Mouse (Mus musculus): ENCODE measurements around the gene Vwa5b1. TPM values are rescaled to one million over a fixed set of nuclear protein-coding genes. Genes with fewer than 3 reads are reported as not detected.

Vwa5b1 gene
- total RNA-seq, 1 experiment from 2014 or later: not detected

DNA sequence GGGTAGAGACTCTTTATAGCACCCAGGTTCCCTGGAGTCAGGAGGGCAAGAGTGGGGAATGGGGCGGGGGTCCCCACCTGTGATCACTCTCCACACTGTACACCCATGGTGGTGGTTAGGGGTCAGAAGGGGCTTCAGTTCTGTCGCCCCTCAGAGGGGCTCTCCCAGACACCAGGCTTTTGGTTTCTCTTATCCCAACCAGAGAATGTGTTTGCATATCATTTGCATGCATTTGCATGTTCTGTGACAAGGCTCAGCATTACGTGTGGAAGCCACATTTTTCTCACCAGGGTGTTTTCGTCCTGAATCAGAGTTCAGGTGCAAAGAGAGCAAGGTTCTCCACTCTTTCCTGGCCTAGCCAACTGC is 97.6 kb downstream of the Vwa5b1 start:
- no peak for ATAC-seq (ENCODE audit: extremely low read depth, insufficient number of reproducible peaks, low FRiP score, poor library complexity, severe bottlenecking)

DNA sequence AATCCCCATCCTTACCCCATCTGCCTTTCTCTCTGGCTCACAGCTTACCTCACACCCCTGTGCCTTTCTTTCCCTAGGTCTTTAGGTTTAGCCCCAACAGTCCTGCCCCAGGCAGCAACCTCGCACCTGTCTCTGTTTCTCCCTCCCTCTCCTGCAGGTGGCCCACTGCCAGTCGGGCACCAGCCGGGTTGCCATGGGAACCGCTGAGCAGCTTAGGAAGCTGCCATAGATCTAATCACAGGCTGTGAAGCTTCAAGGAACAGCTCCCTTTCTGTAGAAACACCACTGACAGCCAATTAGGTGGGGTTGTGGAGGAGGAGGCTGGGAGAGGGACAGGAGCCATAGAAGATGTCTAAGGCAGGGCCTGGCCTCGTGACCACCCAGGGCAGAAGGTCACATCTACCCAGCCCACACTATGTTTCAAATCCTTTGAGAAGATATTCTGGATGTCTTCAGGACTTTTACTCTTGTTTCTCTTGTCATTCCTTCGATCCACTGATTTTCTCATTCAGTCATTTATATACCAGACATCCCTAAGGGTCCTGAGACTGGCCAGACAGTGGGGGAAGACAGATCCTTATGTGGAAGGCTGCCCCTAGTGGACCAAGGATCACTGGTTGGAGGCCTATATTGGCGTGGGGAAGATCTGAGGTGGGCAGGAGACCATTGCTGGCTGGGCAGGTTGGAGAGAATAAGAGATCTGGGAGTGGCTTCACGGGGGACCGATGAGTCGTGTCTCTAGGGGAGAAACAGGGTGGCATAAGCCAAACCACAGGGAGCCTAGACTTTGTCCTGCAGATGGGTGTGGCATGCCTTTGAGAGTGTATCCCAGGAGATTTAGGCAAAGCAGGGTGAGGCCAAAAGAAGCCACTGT is 98.2 kb downstream of the Vwa5b1 start:
- ATAC-seq (ENCODE audit: extremely low read depth, insufficient number of reproducible peaks, low FRiP score, poor library complexity, severe bottlenecking): no peak

DNA sequence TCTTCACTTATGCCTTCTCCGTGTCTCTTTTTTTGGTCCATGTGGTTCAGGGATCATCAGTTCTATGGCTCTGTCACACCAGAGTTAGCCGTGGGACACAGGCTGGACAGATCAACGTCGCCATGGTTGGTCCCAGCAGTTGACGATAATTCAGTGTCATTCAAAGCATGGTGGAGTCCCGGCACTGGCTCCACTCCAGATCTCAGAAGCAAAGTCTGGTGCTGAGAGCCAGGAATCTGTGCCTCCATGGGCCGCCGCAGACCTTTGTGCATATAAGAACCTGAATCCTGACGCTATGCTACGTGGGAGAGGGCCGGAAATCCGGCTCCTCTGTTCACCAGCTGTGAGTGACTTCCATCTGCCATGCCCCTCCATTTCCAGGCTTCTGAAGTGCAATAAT is 100.1 kb downstream of the Vwa5b1 start:
- no peak for ATAC-seq (ENCODE audit: extremely low read depth, insufficient number of reproducible peaks, low FRiP score, poor library complexity, severe bottlenecking)

DNA sequence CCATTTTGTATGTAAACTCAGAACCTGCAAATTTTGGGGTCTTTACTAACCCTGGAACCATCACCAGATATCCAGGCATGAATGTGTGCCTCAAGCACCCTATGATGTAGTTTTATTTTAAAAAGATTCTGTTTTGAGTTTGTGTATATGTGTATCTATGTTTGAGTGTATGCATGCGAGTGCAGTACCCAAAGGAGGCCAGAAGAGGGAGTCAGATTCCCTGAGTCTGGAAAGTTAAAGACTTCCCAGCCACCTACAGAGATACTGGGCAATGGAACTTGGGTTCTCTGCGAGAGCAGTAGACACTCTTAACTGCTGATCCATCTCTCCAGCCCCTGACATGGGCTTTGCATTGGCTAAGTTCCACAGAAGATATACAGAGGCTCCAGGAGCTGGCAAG is 101.8 kb downstream of the Vwa5b1 start:
- ATAC-seq (ENCODE audit: extremely low read depth, insufficient number of reproducible peaks, low FRiP score, poor library complexity, severe bottlenecking): no peak

DNA sequence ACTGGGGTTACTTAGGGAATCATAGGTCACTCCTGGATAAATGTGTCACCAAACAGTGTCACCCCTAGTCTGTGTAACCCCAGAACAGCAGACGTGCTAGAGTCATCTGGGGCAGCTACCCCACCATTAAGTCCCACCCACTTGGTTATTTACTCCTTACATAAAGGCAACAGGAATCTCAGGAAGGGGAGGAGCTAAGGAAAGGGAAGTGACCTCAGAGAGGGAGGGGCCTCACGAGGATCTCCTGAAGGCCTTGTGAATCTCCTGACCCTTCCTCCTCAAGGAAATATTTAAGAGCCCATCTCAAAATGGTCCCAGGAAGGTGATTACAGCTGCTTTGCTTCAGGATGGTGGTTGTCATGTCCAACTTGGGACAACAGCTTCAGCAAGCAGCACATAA is 103.9 kb downstream of the Vwa5b1 start:
- ATAC-seq (ENCODE audit: extremely low read depth, insufficient number of reproducible peaks, low FRiP score, poor library complexity, severe bottlenecking): no peak

DNA sequence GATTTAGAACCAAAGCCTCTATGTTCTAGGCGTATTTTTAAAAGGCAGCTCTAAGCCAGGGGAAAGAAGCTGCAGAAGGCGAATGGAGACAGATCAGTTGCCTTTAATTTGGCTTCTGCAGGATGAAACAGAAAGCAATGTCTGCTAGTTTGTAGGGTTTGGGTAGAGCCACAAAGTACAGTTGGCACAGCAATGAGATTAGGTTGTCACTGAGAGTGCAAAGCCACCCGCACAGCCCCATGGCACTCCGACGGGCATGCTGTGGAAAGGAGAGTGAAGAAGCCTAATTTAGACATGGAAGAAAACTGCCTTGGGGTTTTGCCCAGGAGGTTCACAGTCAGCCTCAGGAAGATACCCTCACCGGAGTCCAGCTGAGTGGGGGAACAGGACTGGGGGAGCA is 105.7 kb downstream of the Vwa5b1 start:
- ATAC-seq (ENCODE audit: extremely low read depth, insufficient number of reproducible peaks, low FRiP score, poor library complexity, severe bottlenecking): no peak

DNA sequence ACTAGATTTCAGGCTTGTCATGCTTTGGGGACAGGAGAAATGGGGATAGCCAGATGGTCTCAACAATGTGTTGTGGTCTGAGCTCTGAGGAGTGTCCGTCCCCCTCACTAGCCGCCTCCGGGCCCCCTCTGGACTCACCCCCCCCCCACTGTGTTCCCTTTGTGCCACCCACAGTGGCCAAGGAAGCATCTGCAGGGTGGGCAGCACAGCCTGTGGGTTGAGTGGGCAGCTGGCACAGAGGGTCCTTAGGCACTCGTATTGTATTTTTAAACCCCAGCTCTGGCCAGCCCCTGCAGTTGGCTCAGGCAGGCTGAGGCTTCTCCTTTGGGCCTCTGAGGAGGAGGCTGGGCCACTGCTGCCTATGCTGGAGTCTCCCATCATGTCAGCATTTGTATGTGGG is 110.0 kb downstream of the Vwa5b1 start:
- ATAC-seq (ENCODE audit: extremely low read depth, insufficient number of reproducible peaks, low FRiP score, poor library complexity, severe bottlenecking): no peak

DNA sequence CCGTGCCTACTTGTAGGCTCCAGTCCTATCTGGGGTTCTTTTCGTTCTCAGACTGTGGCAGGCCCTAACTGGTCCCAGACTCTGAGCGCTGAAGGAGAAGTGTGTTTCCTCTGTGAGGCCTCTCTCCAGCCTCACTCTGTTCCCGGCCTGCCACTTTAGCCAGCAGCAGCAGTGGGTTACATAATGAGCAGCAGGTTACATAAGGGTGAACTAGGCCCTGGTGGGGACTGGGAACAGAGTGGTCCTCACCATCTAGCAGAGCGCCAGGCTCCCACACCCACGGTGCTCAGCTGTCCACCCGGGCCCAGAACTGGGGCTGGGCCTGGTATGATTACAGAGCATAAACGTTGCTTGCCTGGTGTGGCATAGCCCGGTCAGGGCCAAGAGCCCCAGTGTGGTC is 110.9 kb downstream of the Vwa5b1 start:
- ATAC-seq (ENCODE audit: extremely low read depth, insufficient number of reproducible peaks, low FRiP score, poor library complexity, severe bottlenecking): no peak

DNA sequence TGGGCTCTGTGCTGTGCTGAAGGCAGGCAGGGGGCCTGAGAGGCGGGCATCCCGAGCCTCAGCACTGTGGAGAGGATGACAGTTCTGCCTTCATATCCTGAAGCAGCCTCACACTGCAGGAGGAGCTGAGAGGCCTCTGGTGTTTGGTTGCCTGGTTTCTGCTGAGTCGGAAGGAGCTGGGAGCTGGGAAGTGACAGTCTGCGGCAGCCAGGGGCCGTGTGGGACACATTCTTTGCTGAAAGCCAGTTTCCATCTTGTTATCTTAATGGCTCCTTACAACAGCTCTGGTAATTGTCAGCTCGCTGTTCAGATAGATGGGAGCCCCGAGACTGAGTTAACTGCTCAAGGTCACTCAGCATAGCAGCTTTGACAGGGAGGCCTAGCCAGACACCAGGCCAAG is 111.9 kb downstream of the Vwa5b1 start:
- no peak for ATAC-seq (ENCODE audit: extremely low read depth, insufficient number of reproducible peaks, low FRiP score, poor library complexity, severe bottlenecking)

DNA sequence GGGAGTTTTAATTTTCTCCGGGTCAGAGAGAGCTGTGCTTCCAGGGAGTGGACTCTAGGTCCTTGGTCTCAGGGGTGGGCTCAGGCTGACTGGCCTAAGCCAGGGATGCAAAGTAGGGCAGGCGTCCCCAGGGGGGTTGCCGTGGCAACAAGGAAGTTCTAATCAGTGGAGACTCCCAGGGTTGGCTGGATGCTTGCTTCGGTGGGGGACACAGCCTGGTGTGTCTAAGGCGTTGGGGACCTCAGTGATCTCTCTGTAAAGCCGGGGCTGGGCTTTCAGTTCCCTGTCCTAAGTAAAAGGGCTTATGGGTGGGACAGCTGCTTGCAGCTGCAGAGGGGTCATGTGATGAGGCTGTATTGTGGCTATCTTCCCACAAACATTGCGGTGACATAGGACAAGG is 113.4 kb downstream of the Vwa5b1 start:
- no peak for ATAC-seq (ENCODE audit: extremely low read depth, insufficient number of reproducible peaks, low FRiP score, poor library complexity, severe bottlenecking)

DNA sequence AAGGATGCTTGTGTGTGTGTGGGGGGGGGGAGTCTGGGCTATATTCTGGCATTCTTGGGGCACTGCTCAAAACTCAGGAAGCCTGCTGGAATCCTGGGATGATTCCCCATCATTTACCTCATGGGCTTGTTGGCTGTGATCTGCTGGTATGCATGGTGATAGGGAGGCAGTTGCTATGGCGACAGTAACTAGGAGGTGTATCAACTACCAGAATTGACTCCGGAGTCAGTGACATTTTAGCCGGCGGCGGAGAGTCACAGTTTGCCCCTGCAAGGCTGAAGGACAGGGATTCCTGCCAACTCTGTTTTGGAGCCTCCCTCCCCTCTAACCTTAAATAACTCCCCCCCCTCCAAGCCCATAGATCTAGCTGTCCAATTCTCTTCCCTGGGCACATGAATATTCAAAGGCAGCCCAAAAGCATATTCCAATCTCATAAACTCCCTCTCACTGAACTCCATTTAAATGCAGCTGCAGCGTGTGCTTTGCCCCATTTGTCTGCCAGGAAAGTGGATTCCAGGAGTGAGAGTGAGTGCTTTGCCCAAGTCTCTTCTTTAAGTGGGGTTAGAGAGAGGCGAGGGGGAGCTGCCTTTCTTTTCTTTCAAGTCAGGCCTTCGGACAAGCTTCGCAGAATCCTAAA is 118.4 kb downstream of the Vwa5b1 start:
- ATAC-seq (ENCODE audit: extremely low read depth, insufficient number of reproducible peaks, low FRiP score, poor library complexity, severe bottlenecking): no peak

DNA sequence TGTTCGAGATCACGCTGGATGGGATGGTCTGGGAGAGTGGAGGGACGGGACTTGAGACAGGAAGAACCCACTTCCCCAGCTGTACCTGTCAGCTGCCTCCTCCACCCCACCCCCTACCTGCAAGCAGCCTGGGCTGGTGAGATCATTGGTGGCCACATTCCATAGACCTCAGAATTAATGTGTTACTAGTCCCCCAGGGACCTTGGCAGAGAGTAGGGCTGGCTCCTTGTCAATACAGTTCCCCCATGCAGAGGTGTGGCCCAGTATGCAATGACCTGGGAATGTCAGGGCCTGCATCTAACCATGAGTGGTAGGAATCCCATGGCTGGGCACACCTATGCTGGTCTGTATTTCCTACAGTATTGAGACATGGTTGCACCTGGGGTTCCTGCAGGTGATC is 119.2 kb downstream of the Vwa5b1 start:
- ATAC-seq (ENCODE audit: extremely low read depth, insufficient number of reproducible peaks, low FRiP score, poor library complexity, severe bottlenecking): no peak

Other genes starting within 250 kb of the Vwa5b1 start
- not detected in 2 replicates for gene Fam43b, start 239.4 kb downstream of the Vwa5b1 start, total RNA-seq (2017)
- 7.2 and 10.4 TPM in 2 replicates for gene Mul1, start 201.2 kb downstream of the Vwa5b1 start, total RNA-seq (2017)
- 0.23 and 0.25 TPM in 2 replicates for gene Camk2n1, start 181.6 kb downstream of the Vwa5b1 start, total RNA-seq (2017)
- not detected in 2 replicates for gene Pla2g2c, start 88.9 kb upstream of the Vwa5b1 start, total RNA-seq (2017)
- not detected in 2 replicates for gene Ubxn10, start 101.3 kb upstream of the Vwa5b1 start, total RNA-seq (2017)
- not detected in 2 replicates for gene Pla2g2f, start 121.7 kb upstream of the Vwa5b1 start, total RNA-seq (2017)
- not detected in 2 replicates for gene Pla2g2d, start 139.9 kb upstream of the Vwa5b1 start, total RNA-seq (2017)
- gene Pla2g5, start 227.6 kb upstream of the Vwa5b1 start, total RNA-seq (2017): not detected in 2 replicates
- gene Gm13030, start 238.1 kb upstream of the Vwa5b1 start, total RNA-seq (2017): not detected in 2 replicates
- gene Pla2g2e, start 242.1 kb upstream of the Vwa5b1 start, total RNA-seq (2017): not detected in 2 replicates